Mouse (Mus musculus): ENCODE measurements around the gene Fmnl2.

DNA sequence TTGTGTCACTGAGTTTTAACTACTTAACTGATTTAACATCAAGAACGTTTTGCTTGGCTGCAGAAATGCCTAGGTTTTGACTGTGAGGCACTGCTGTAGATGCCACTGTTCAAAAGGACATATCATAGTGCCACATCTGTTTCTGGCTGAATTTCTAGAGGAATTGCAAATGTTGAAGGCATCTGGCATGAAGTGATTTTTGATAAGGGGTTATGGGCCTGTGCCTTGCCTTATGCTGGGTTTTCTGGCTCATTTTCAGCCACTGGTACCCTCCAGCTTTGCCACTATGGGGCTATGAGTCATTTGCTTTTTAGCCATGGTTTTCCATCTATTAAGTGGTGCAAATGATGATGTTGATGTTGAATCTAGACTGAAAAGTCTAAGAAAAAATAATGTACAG, 117.1 kb downstream of the Fmnl2 start:
- TF ChIP-seq CTCF (IDR thresholded peaks at IDR 0.05): no peak
- no peak for TF ChIP-seq EP300 (IDR thresholded peaks at IDR 0.05)
